Mouse (Mus musculus) A20 (cell line): ENCODE results near the gene Rsph1.
A peak's percentile ranks its signal among the peaks of the same experiment; 100 is the strongest.

Experiments
- DNase-seq: peaks from one replicate; pipeline ENCODE4 v3.0.0-alpha.2; 2011; ENCODE audit warnings: low read depth, low spot score

Rsph1 gene

DNA sequence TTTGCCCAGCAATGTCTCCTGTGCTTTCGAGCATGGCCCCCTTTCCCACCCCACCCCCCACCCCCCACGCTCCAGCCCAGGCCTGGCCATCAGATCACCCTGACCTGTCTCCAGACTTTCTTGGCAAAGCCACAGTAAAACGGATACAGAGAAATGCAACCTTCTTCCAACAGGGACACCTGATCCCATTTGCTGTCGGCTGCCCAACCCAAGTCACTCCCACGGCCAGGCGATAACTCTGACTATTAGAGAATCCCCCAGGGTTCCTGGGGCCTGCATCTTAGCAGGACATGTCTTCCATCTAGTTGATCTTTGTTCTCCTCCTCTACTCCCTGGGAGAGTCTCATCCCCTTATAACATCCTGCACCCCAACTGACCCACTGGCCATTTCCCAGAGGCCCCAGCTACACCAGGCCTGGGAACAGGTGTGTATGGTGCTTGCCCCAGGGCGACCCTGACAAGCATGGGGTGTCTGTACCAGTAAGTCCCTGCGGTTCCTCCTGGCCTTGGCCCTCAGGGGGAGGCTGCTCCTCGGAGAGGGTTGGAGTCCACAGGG, 18.8 kb downstream of the Rsph1 start:
- no peak for DNase-seq

GRCm38 (mm10) chr17:31257898-31258297, 19.3 kb downstream of the Rsph1 start:
- DNase-seq = no peak

DNA sequence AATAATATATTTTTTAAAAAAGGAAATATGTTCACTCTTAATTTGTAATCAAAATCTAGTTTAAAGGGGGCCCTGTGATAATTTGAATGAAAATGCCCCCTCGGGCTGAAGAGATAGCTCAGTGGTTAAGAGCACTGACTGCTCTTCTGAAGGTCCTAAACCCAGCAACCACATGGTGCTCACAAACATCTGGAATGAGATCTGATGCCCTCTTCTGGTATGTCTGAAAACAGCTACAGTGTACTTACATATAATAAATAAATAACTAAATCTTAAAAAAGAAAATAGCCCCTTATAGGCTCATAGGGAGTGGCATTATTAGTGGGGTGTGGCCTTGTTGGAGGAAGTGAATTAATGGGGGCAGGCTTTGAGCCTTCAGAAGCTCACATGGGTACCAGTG, 20.0 kb downstream of the Rsph1 start:
- peak; percentile 53 for DNase-seq

DNA sequence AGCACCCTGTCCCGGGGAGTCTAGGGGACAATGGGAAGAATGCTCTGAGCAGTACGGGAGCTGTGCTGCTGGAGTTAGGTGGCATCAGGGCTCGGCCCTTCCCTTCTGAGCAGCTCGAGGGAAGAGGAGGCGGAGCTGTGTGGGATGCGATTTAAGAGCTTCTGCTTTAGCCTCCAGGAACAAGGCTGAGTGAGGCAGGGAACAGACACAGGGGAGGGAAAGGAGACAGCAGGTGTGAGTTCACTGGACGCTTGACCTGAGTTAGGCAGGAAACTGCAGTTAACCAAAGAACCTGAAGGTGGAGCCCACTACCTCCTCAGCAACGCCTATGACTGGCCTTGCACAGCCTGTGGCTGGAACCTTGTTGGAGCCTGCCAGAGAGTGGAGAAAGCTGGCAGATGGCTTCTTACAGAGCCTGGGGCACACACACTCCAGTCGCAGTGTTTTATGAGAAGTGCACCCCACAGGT, 22.7 kb downstream of the Rsph1 start:
- DNase-seq = peak; percentile 71

- DNase-seq = no peak
Measured at GRCm38 (mm10) chr17:31253951-31254350, 23.2 kb downstream of the Rsph1 start.

- no peak for DNase-seq
Measured at GRCm38 (mm10) chr17:31247144-31247543, 30.0 kb downstream of the Rsph1 start.

DNA sequence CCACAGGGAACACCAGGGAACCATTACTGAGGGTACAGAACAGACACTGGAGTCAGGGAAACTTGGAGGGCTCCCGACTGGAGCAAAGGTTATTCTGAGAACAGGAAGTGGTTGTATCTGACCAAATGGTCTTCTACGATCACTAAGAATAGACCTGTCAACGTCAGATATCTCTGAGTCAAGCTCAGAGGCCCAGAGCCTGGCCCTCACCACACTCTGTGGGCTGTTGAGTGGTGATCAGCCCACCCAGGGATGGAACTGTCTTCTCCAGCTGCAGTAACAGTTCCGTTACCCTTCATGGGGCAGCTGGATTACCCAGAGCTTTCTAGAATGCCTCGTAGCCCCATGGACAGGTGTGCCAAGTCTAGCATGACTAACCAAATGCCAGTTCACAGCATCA, 31.9 kb downstream of the Rsph1 start:
- peak; percentile 49 for DNase-seq

DNA sequence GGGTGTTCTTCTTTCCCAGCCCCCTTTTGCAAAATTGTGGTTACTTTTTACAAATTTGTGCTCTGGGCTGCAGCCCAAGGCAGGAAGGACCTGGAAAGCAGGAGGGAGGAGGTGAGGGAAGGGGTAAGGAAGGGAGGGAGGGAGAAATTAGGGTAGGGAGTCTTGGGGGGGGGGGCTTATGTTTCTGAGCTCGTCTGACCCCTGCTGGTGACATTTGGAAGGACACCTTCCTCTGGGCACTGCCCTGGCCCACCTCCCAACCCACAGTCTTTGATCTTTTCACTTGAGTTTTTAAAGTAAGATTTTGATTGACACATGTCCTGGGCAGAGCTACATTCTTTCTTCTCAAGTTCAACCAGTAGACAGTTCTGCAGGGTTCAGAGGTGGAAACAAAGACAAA, 34.4 kb downstream of the Rsph1 start:
- peak; percentile 29 for DNase-seq

GRCm38 (mm10) chr17:31241156-31241555, 36.0 kb downstream of the Rsph1 start:
- no peak for DNase-seq

DNA sequence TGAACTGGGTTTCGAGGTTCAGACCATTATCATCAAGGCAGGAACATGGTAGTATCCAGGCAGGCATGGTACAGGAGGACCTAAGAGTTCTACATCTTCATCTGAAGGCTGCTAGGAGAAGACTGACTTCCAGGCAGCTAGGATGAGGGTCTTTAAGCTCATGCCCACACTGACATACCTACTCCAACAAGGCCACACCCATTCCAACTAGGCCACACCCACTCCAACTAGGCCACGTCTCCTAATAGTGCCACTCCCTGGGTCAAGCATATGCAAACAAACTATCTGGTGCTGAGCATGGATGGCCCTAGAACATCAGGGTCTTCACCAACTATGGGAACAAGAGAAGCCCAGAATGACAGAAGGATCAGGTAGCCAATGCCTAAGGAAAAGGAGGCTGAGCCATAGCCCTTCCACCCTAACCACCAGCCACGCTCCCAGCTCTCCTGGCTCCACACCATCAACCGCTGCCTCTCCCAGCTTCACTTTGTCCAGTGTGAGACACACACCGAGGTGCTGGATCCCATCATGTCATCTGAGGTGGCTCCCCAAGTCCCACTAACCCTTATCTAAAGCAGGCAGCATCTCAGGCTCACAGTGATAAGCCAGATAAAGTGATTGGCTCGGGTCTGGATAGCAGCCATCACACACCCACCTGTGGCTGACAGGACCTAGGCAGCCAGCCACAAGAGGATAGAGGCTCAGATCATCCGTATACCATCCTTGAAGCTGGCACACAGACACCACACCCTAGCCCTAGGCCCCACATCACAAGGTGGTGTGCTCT, 38.8 kb downstream of the Rsph1 start:
- no peak for DNase-seq

DNA sequence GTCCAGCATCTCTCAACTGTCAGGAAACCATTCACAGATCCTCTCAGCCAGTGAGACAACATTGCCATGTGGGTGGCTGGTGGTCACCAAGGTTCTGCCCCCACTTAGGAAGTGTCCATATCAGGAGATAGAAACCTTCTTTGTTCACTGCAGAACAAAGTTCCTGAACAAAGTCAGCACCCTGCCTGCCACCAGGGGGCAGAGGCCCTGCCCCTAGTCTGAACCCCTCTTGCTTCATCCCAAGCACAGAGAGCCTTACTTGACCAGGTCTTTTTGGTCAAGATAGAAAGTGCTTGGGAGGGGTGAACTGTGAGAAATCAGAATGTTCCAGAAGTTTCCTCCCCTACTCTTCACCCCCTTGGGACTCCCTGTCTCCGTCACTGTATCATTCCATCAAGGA, 41.3 kb downstream of the Rsph1 start:
- no peak for DNase-seq

- no peak for DNase-seq
Measured at GRCm38 (mm10) chr17:31232251-31233010, 44.8 kb downstream of the Rsph1 start.

DNA sequence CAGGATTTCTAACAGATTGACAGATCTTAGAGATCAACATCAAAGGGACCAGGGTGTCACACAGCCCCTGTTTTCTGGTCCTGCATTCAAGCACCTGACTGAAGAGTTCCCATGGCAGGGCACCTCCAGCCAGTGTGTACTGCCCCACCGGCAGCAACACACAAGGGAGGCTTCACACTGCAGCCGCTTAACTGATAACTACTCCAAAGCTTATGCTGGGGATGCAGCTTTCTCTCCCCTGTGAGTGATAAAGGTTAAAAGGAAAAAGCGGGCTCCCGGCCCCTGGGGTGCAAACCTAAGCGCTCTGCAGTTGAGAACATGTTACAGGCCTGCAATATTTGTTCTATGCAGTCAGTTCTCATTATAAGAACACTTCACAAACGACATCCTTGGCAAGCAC, 45.4 kb downstream of the Rsph1 start:
- DNase-seq = no peak

- DNase-seq = no peak
Measured at GRCm38 (mm10) chr17:31226931-31227330, 50.3 kb downstream of the Rsph1 start.

GRCm38 (mm10) chr17:31226368-31226767, 50.8 kb downstream of the Rsph1 start:
- no peak for DNase-seq

- no peak for DNase-seq
Measured at GRCm38 (mm10) chr17:31224591-31224990, 52.6 kb downstream of the Rsph1 start.

DNA sequence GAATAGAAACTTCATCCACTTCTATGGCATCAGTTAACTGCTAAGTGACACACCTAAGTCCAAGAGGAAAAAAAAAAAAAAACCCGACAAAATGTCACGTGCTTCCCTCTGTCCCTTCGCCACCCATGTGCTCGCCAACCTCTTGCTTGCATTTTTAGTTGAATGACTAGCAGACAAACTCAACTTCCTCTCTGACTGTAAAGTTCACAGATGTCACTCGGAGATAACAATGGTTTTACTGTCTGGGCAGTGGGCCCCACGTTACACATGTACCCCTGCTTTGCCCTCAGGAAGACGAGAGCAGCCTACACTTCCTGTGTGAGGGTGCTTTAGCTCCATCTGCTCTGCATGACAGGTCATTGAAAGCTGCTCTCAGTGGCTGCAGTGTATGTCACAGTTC, 53.3 kb downstream of the Rsph1 start:
- DNase-seq = peak; percentile 22

DNA sequence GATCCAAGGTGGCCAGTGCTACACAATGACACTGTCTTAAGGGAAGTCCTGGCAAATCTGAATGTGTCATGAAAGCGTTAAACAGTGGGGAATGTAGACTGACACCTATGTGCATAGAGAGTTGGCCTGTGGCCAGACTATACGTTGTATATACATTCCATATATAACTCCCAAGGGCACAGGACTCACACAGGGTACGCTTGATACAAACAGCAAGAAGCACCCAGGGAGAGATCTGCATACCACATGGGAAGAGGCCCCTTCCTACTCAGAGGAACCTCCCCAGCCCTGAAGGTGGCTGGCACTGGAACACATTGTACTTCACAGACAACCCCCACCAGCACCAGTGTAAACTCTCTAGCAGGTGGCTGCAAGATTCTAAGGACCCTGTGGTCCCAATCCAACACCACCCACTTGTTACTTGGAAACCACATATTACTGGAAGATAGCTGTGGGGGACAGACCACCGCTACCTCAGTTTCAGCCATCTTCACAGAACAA, 54.3 kb downstream of the Rsph1 start:
- DNase-seq = no peak

DNA sequence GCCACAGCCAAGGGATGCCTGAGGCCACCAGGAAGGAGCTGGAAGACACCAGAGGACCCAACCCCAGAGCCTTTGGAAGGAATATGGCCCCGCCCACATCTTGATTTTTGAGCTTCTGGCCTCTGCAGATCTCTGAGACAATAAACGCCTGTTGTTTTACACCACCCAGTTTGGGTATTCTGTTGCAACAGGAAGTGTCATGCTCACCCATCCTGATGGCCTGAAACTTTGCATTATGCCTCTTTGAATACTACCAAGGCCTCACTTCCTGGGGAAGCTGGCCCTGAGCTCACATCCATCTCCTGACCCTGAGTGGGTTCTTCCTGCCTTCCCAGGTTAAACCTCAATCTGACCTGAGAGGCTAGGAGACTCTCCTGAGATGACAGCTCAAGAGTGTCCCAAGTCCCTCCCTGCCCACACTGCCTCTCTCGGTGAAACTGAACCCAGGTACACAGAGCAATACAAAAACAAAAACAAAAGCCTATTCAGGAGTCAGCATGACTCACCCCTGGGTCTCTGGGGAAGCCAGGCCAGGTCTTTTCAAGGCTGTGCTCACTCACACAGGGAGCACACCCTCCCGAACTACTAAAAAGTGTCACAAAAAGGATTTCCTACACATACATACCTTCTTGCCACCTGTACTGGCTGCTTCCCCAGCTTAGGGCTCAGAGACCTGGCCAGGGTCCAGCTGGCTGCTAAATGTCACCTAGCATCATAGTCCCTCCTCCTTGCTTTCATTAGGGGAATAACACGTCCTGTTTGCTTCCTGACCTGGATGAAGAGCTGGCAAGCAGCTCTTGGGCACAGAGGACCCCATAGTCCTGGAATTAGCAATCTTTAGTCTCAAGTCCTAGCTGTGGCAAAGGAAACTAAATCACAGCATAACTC, 60.9 kb downstream of the Rsph1 start:
- peak; percentile 27 for DNase-seq

- DNase-seq = no peak
Measured at GRCm38 (mm10) chr17:31211881-31212280, 65.3 kb downstream of the Rsph1 start.

GRCm38 (mm10) chr17:31210299-31210698, 66.9 kb downstream of the Rsph1 start:
- no peak for DNase-seq
